Mouse (Mus musculus) telencephalon, adult 2 months (tissue): Measurements from ENCODE around the gene 4430402I18Rik.

Source experiments
- DNase-seq: peaks from one replicate; pipeline ENCODE4 v3.0.0-alpha.2; 2011; ENCODE audit warnings: low read depth, low spot score

Gene 4430402I18Rik

DNA sequence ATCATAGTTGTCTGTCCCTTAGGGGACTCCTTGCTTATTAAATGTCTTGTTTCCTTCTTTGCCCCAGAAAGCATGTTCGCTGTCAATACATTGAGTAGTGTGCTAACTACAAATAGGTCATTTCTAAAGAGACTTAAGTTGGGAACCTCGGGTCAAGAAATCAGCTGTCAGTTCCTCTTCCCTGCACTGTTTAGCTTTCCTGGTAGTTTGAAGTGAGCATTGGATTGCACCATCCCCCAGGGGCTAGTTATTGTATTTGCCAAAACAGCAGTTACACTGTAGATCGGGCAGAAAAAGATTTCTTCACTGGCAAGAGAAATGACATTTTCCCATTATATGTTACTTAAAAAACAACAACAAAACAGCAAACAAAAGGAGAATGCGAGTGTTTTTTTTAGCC lies 578 bp upstream of the 4430402I18Rik start:
- DNase-seq: no peak

DNA sequence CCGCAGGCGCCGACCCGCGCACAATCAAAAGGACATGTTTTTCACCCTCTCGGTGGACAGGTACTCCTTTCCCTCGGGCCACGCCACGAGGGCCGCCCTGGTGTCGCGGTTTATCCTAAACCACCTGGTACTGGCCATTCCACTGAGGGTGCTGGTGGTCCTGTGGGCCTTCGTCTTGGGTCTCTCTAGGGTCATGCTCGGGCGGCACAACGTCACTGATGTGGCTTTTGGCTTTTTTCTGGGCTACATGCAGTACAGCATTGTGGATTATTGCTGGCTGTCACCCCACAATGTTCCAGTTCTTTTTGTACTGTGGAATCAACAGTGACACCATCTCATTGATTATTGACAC lies 3.1 kb downstream of the 4430402I18Rik start:
- DNase-seq: no peak

DNA sequence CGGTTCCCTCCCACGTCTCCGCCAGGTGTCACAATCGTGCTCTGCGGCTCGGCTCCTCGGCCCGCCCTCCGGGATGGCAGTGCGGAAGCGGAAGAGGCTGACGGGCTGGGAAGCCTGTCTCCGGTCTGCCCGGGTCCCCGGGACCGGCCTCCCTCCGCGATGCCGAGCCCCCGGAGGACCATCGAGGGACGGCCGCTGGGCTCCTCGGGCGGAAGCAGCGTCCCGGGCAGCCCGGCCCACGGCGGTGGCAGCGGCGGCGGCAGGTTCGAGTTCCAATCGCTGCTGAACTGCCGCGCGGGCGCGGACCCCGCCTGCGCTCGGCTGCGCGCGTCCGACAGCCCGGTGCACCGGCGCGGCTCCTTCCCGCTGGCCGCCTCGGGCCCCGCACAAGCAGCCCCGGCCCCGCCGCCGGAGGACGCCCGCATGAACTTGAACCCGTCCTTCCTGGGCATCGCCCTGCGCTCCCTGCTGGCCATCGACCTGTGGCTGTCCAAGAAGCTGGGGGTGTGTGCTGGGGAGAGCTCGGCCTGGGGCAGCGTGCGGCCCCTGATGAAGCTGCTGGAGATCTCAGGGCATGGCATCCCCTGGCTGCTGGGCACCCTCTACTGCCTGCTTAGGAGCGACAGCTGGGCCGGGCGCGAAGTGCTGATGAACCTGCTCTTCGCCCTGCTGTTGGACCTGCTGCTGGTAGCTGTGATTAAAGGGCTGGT lies 3.6 kb downstream of the 4430402I18Rik start, which contains the start of gene Plpp6:
TSS of gene Plpp6 (plus strand) at position 112 of the 710 bp plus-strand sequence.
- peak; percentile 71 for DNase-seq

DNA sequence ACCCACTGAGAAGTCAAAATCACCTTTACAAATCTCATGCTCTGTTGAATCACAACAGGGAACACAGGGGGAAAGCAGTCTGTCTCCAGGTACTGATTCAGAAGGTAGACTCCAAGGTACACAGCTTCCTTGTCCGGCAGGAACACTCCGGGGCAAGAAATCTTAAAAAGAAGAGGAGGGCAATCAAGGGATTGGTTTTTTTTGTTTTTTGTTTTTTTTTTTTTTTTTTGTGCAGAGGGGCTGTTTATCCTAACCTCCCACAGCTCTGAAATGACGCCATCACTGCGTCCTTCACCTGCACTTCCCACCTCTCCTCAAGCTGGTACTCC lies 4.1 kb downstream of the 4430402I18Rik start:
- DNase-seq: no peak

DNA sequence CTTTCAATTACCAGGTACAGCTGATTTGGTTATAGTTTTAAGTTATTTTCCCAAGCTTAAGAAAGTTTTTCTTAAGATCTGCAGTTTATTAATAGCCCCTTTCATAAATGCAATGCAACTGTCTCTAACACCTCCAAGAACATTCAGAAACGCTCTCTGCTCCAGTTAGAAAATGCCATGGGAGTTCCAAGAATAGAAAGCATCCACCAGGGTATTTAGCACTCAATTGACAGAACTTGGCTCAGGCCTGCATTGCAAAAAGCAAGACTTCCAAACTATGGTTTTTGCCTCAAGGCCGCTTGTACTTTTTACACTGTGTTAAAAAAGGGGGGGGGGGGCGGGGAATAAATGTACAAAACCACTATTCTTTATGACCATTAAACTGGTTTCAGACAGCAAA lies 4.5 kb downstream of the 4430402I18Rik start:
- DNase-seq: peak; percentile 90

- no peak for DNase-seq
These were observed 16.3 kb downstream of the 4430402I18Rik start for GRCm38 (mm10) chr19:28951251-28951650.

DNA sequence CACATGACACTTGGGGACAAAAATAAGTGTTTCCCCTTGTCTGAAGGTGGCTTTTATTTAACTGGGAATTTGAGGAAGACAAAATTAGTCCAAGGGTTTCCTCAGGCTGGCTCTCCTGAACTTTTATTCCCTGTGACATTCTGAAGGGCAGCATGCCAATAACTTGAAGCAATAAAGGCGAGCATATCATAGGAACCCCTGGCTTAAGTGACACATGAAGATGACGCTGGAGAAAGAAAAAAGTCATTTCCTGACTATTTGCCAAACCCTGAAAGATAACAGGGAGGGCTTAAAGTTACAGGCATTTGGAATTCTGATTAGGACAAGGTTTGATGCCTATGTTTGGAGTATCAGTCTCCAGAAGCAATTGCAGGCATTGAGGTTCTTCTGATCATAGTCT lies 20.3 kb downstream of the 4430402I18Rik start:
- no peak for DNase-seq

DNA sequence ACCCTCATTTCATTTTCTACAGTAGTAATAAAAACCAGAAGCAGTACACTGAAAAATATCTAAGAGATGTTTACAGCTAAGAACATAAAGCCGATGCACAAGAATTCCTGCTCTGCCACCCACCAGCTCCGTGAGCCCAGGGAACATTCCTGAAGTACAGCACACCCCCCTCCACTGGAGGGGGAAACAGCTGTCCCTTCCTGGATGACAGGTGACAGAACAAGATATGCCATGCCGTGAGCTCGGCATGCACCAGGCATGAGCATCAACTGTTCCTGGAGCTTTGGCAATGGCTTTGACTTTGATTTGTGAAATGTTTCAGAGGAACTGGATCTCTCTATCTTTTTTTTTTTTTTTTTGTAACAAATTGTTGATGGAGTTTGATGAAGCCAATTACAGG lies 20.8 kb downstream of the 4430402I18Rik start:
- DNase-seq: no peak

DNA sequence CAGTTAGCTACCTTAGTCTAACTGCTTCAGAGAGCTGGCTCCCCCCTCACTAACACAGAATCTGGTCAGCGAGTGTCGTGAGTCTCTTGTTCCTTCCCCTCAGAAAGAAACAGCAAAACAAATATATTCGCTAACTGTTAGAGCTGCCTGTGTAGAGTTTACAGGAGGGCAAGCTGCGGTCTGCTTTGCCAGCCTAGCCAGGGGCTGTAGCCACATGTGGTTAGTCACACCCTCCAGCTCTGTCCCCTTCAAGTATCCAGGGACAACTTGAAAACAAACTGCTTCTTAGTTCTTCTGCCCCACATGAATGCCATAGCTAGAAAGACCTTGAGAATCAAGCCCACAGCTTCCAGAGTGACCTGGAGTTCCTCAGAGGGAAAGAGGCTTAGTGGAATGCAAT lies 26.3 kb downstream of the 4430402I18Rik start:
- DNase-seq: no peak

DNA sequence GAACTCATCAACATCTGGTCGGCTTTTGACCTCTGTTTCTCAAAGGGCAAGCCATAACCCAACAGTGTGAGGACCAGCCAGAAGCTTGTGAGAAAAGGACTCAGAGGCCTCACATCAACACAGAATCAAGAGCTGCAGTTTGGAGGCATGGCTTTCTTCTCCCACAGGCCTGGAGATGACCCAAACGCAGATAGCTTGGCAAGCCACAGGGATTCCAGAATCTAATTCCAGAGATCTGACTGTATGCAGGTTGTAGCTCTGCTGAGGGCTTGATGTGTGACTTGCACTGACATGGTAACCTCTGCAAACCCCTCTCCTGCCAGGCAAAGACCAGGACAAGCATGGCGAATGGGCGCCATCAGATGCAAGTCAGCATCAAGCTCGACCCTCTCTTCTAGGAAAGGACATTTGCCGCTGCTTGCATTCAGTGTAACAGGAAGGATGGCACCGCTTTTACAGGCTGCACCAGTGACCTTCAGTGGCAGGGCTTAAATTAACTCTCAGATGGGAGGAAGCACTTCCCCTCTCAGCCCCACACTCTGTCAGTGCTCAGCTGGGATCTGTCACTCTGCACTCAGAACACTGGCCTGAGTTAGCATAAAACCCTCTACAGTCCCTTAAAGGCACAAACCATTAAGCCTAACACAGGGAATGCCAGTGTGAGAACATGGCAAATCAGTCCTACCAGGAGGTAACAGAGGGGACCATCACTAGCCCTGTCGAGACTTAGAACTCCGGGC lies 27.3 kb downstream of the 4430402I18Rik start:
- DNase-seq: no peak

GRCm38 (mm10) chr19:28934897-28935296 lies 32.7 kb downstream of the 4430402I18Rik start:
- DNase-seq: no peak

DNA sequence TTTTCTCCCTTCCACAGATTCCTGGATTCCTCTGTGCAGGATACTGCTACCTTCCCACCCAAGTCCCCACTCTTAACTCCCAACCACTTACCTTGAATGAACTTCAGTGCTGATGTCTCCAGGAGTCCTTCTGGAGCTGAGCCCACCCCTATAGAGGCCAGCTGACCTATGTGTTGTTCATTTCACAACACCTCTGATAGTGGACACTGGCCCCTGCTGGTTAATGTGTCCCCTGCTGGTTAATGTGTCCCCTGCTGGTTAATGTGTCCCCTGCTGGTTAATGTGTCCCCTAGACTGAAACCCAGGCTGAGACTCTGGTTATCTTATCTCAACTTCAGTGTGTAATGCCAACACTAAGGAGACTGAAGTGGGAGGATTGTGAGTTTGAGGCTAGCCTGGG lies 38.6 kb downstream of the 4430402I18Rik start:
- DNase-seq: no peak

GRCm38 (mm10) chr19:28927396-28927795 lies 40.2 kb downstream of the 4430402I18Rik start:
- no peak for DNase-seq

DNA sequence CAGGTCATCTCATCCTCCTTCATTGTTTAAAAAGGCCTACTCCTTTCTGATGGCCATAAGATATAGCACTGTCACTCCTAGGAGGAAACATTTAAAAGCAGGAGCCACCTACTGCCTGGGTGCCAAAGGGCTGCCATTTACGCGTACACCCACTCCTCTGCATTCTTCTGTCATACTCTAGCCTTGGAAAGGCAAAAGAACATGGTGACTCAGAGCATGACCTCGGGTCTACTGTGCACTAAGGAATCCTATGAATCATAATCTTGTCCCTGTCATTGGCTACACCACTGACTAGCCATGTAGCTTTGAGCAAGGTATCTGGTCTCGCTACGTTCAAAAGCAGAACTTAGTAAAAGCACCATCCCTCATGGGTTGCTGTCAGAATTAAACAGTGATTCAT lies 41.2 kb downstream of the 4430402I18Rik start:
- DNase-seq: no peak

DNA sequence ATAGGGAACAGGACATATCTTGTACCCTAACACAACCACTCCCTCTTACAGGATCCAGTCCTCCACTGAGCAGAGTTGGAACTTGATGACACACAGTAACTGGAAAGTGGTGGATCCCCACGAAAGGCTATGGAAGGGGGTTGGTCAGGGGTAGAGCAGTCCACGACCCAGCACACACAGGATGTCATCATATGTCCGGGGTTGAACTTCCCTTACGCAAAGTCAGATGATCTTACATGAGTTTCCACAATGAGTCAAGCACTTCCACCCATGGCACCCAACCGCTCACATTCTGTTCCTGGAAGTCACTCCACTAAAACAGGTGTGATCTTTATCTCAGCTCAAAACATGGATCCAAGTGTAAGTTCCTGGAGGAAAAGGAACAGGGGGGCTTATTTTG lies 49.8 kb downstream of the 4430402I18Rik start:
- no peak for DNase-seq

GRCm38 (mm10) chr19:28916492-28916891 lies 51.1 kb downstream of the 4430402I18Rik start:
- no peak for DNase-seq

DNA sequence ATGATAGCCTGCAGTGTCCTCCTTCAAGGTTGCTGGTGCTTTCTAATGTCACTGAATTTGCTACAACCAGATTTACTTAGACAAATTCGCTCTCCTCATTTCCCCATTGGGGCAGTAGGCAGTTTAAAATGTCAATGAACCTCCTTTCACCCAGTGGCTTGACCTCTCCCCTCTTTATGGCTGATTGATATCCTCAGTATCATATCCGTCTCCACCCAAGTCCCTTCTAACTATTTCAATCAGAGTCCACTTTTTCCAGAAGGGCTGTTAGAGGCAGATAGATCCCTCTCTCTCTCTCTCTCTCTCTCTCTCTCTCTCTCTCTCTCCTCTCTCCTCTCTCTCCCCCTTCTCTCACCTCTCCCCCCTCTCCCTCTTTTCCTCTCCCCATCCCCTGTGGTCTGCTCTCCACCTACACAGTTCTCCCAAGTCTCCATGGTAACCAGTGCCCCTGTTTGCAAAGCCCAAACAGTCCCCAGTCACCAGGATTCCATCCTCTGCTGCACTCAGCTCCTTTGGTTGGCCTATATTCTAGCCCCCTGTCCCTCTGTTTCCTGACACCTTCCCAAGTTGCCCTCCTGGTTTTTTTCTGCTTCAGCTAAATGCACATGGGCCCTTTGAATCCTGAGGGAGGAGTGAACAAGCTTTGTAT lies 51.9 kb downstream of the 4430402I18Rik start:
- DNase-seq: no peak

DNA sequence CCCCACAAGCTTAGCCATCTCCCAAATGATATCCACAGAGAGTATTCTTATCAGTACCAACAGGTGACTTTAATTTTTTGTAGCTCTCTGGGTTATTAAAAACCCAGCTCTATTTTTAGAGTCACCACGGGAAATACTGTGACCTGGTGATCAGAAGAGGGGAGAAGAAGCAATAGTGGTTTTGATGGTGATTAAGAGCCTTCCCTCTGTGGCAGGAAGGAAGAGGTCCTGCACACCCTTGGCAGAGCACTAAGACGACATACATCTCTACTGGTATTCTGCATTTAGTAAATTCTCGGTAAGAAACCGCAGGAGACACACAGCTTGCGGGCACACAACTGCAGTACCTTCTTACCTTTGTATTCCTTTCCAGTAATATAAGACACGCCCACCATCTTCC lies 53.0 kb downstream of the 4430402I18Rik start:
- no peak for DNase-seq

DNA sequence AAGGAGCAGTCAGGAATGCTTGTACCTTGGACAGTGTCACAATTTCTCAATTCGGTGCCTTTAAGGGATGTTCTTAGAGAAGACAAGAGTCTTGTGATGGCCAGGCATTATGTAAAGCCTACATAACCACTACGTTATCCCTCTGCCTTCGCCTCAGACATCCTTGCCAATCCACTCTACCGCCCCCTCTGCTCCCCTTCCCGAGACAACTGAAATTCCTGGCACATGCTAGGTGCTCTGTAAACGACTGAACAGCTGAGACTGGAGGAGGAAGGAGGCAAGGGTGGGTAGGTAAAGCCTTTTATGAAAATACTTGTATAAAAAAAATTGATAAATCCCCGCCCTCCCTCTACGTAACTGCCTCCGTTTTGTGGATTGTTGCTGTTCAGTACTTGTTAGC lies 58.9 kb downstream of the 4430402I18Rik start:
- DNase-seq: peak; percentile 80

GRCm38 (mm10) chr19:28908186-28908585 lies 59.4 kb downstream of the 4430402I18Rik start:
- no peak for DNase-seq

- no peak for DNase-seq
These were observed 64.0 kb downstream of the 4430402I18Rik start for GRCm38 (mm10) chr19:28903536-28904119.

- DNase-seq: peak; percentile 85
These were observed 64.8 kb downstream of the 4430402I18Rik start for GRCm38 (mm10) chr19:28902806-28903205.
